Mouse (Mus musculus): ENCODE results near the gene Btbd9.

- TF ChIP-seq ZNF384 (IDR thresholded peaks at IDR 0.05; ENCODE audit: low read depth, low read length) (no peak), ZC3H11A (IDR thresholded peaks at IDR 0.05; ENCODE audit: borderline replicate concordance, low read depth, low read length) (no peak), MAFK (IDR thresholded peaks at IDR 0.05; ENCODE audit: insufficient read depth, low read depth, low read length) (no peak), CHD2 (IDR thresholded peaks at IDR 0.05; ENCODE audit: low read depth, low read length) (no peak), HCFC1 (IDR thresholded peaks at IDR 0.05; ENCODE audit: borderline replicate concordance, insufficient read depth, low read length) (no peak)
These were observed 385.1 kb downstream of the Btbd9 start for GRCm38 (mm10) chr17:30191097-30191640.
